Mouse (Mus musculus) c-Kit-positive CD71-positive TER-119-positive erythroid progenitor cells, embryonic 14.5 days (primary cell): ENCODE measurements at regions not wholly inside any gene's neighbourhood (a gene's known extent, or its start where the extent isn't known, plus 50 kb on each side); places are given as distances from the start of the nearest gene placed in this dataset.
"Not testable (repeated sequence)": the region's sequence is repeated elsewhere in the genome, so short reads cannot be mapped to it uniquely, and the experiment has no call there.

Experiments
- DNase-seq: peaks from one replicate; pipeline ENCODE4 v3.0.0-alpha.2; 2013; ENCODE audit warnings: low spot score

- no peak for DNase-seq
These were observed 811.6 kb upstream of the 4930444P10Rik start for GRCm38 (mm10) chr1:16904690-16905089.

DNA sequence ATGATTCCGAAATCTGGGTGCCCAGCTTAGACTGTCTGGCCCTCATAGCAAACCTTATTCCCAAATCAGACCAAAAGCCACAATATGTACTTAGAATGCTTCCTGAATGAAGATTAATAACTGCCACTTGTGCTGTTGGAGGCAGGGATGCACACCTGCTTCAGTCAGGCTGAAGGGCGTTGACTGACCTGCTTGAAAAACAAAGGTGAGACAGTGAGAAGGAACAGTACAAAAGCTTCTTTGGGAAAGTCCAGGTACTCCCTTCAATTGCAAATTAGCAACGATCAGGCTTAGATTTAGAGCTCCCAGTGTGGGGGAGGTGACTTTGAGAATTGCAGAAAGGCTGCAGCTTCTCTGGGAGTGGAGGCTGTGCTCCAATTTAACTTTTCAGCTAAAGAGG lies 775.3 kb upstream of the 4930444P10Rik start:
- DNase-seq, result not testable (repeated sequence)

DNA sequence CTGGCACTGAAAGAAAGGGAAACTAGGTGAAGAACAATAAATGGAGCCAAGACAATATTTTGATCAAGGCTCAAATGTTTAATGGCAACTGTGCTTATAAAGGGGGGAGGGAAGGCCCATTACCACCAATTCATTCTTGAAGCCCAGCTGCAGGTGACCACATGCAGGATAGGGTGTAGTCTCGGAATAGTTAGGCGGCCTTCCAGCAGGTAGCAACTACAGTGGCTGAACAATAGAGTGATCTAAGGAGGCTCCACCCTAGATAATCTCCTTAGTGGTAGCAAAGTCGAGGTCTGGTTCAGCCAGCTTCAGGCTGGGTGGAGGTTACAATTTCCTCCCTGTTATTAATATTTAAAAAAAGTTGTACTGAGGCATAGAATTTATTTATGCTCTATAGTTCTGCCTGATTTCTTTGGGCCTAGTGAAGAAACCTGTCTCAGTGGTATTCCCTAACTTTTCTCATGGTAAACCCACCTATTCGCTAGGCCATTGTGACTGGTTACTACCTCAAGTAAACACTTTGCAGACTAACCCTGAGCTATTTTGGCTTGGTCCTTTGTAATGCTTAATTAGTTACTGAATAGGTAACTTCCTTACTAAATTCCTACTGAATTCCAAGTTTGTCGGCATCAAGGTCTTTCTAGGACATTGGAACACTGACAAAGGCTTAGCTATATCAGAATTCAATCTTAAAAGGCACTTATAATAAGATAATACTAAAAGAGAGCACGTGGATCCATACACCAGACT lies 774.1 kb upstream of the 4930444P10Rik start:
- DNase-seq, result not testable (repeated sequence)

DNA sequence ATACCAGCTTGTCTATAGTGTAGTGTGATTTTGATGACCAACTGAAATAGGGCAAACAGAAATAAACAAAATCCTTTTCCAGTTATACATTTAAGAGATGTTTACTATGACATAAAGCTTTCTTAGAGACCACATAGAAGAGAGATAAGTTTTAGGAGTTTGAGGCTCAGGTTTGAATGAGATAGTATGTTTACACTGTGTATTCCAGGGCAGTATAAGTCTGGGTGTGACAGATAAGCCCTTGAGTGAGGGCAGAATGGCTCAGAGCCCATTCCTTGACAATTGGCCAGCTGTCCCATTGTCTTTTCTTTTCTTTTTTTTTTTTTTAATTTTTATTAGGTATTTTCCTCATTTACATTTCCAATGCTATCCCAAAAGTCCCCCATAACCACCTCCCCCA lies 744.0 kb upstream of the 4930444P10Rik start:
- no peak for DNase-seq

DNA sequence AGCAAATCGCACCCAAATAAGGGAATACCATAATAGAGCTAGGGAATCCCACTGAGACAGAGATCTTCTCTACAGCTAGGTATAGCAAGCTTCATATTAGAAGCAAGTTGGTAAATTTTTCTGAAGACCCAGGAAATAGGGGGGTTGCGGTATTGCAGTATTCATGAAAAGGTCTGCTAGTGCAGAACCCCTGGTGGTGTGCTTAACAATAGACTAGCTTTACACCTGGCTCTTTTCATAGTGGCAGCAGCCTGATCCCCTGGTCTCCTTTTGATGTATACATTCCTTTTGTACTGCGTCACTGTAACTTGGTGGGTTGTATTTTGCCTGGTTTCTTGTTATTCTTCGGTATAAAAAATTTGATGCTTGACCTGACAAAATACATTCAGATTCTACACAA lies 731.6 kb upstream of the 4930444P10Rik start:
- not testable (repeated sequence) for DNase-seq

GRCm38 (mm10) chr1:16824057-16824456 lies 730.9 kb upstream of the 4930444P10Rik start:
- DNase-seq, result no peak

DNA sequence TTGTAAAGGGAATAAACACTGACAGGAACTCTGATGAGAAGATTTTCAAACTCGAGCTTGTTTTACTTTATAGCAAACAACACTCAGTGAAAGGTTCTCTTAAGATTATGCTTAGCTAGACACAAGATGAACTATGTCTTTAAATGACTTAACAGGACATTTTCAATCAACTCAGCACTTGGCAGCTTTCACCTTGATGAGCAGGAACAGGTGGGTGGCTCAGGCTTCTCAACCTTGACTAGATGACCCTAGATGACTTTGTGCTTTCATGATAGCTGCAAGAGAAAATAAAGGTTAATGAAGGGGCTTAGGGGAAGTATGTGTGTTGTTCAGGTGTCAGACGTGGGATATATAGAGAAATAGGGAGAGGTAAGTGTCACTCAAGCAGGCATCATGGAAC lies 728.1 kb upstream of the 4930444P10Rik start:
- DNase-seq, result no peak

DNA sequence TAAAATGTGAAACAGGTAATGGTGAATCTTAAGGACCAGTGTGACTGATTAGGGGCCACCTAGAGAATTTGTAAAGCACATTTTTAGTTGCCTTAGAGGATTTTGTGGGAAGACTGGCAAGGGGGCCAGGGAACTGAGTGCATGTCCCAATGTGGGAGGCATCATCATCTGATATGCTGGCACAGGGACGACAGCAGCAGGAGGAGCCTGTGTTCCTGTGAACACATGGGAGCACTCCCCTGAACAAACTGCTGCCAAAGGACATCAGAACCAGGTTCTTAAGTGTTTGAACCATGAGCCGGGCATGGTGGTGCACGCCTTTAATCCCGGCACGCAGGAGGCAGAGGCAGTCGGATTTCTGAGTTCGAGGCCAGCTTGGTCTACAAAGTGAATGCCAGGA lies 723.4 kb upstream of the 4930444P10Rik start:
- DNase-seq, result no peak

DNA sequence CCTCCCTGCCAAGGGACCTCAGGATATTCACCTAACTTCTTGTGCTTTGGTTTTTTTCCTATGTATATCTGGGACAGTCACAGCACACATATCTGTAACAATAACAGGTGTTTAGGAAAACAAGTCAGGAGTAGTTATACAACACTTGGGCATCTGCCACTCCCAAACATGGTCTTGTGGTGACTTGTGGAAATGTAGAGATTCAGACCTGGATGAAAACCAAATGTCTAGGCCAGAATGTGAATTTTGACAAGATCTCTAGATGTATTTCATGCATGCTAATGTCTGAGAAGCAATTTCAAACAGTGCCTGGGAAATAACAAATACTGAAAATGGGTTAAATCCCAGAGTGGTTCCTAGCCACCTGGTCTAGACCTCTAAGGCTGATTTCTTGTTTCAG lies 722.6 kb upstream of the 4930444P10Rik start:
- no peak for DNase-seq

GRCm38 (mm10) chr1:16809370-16810150 lies 716.4 kb upstream of the 4930444P10Rik start:
- no peak for DNase-seq

GRCm38 (mm10) chr1:16798292-16798691 lies 705.2 kb upstream of the 4930444P10Rik start:
- peak; percentile 7 for DNase-seq

DNA sequence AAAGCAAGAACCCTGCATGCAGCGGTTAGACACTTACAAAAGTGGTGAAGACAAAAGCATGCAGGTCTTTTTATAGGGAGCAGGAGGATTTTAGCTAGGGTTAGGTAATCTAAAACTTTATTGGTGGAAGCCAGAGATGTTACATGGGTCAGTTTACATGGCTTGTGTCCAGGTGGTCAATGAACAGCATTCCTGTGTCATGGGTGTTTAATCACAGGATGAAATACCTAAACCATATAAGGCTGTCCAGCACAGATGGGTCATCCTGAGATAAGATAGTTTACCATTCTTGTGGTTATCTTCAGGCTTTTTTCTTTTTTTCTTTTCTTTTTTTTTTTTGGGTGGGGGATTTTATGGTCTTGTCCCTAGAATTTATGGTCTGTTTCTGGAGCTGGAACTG lies 703.3 kb upstream of the 4930444P10Rik start:
- no peak for DNase-seq

- no peak for DNase-seq
These were observed 697.7 kb upstream of the 4930444P10Rik start for GRCm38 (mm10) chr1:16790733-16791309.

- no peak for DNase-seq
These were observed 686.7 kb upstream of the 4930444P10Rik start for GRCm38 (mm10) chr1:16779791-16780190.

DNA sequence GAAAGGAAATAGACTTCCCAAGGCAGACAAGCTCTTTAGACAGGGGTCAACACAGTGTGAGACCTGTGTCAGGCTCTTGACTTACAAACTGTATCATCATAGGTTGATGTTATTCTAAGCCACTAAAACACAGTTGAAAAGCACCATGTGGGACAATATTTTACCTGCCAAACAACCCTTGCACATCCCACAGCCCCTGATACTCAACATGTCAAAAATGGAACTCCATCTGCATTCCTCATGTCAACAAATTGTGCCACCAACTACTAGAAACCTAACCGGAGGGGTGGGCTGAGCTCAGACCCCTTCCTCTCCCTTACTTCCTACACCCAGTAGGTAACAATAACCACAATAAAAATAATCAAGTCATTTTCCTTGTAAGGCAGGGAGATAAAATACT lies 667.8 kb upstream of the 4930444P10Rik start:
- no peak for DNase-seq
